Mouse (Mus musculus) lung, embryonic 14.5 days (tissue): ENCODE data around the gene Krt27. TPM values are rescaled to one million over a fixed set of nuclear protein-coding genes. Genes with fewer than 3 reads are reported as not detected.

Experiments
- ATAC-seq: fragments of 200-750 bp; cut with Nextera tagmentation; 2 replicates; pipeline ENCODE4 v1.8.0; 2017; ENCODE audit warnings: mild to moderate bottlenecking, moderate TSS enrichment, moderate library complexity; ENCODE audit not compliant: insufficient read depth
- DNase-seq: peaks from one replicate; pipeline ENCODE4 v3.0.0-alpha.2; 2015
- H3K27ac ChIP-seq: fragments of 300-500 bp; sonication (generic); 2 replicates; pipeline ENCODE4 v1.5.1; 2014; ENCODE audit warnings: low read depth, mild to moderate bottlenecking, moderate library complexity
- H3K27me3 ChIP-seq: fragments of 300-500 bp; sonication (generic); 2 replicates; pipeline ENCODE4 v1.6.1; 2014; ENCODE audit warnings: low read length, control low read depth; ENCODE audit not compliant: insufficient read depth
- H3K36me3 ChIP-seq: fragments of 300-500 bp; sonication (generic); 2 replicates; pipeline ENCODE4 v1.6.1; 2014; ENCODE audit warnings: control low read depth; ENCODE audit not compliant: insufficient read depth
- H3K4me1 ChIP-seq: fragments of 300-500 bp; sonication (generic); 2 replicates; pipeline ENCODE4 v1.6.1; 2014; ENCODE audit warnings: antibody characterized with exemption, control low read depth; ENCODE audit not compliant: insufficient read depth
- H3K4me2 ChIP-seq: fragments of 300-500 bp; sonication (generic); 2 replicates; pipeline ENCODE4 v1.6.1; 2014; ENCODE audit warnings: mild to moderate bottlenecking
- H3K4me3 ChIP-seq: fragments of 300-500 bp; sonication (generic); 2 replicates; pipeline ENCODE4 v1.5.1; 2014; ENCODE audit warnings: low read depth, low read length
- H3K9ac ChIP-seq: fragments of 300-500 bp; sonication (generic); 2 replicates; pipeline ENCODE4 v1.6.1; 2014
- H3K9me3 ChIP-seq: fragments of 300-500 bp; sonication (generic); 2 replicates; pipeline ENCODE4 v1.6.1; 2016; ENCODE audit warnings: low read depth, low read length, control low read depth
- CTCF ChIP-seq: IDR thresholded peaks from 2 replicates; pipeline ENCODE4 v1.5.1; 2016; ENCODE audit warnings: antibody characterized with exemption, low read depth
- WGBS: fragments of 180-500 bp; shearing (Covaris S2); extraction: QIAGEN DNeasy Blood & Tissue Kit; methylation state at CpG from one replicate; pipeline ENCODE4 v1.1.7; 2014; 5-methylcytosine and 5-hydroxymethylcytosine counted together
- polyA plus RNA-seq: library from polyadenylated mRNA; unstranded; fragments of >200 nt; fragmentation: Nextera tagmentation; extraction: Ambion mirVana; gene quantifications from 2 replicates; pipeline ENCODE4 v1.2.1, GENCODE M21; 2014

The Krt27 gene
- polyA plus RNA-seq, 1 experiment from 2014 or later = not detected

DNA sequence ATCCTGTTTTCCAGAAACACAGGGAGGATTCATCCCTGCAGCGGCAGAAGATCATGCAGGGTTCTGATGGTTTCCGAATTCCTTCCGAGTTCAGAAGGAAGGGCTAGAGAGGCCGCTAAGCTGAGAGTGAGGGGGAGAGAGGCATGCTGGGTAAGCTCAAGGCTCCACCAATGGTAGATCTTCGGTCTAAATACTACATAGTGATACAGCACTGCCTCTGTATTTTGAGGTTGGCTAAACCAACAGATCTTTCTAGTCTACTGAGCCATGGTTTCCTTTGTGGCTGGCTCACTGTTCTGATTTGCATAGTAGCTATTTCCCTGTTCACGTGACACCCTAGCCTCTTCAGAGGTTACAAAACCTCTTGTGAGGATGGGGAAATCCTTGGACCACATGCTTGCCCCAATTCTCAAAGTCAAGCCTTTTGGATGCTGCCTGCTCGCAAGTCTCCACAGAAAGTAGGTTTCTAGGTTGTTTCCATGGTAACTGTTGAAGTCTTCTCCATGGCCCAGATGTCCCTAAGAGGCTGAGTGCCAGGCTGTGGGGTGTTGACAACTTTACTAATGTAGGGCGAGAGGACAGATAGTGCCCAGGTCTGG is 19.0 kb upstream of the Krt27 start:
- H3K4me3 ChIP-seq = no peak overlapping the region
- WGBS = 84% methylated on average over 8 of the region's 8 CpGs
- H3K4me1 ChIP-seq = no peaks in the 10 kb centered on the region
- H3K4me2 ChIP-seq = no peak overlapping the region
- DNase-seq (no peak), ATAC-seq (no peak)
- no peaks in the 10 kb centered on the region for H3K9me3 ChIP-seq
- no peaks in the 10 kb centered on the region for H3K27me3 ChIP-seq
- H3K36me3 ChIP-seq = no peaks in the 10 kb centered on the region
- no peak overlapping the region for H3K27ac ChIP-seq
- no peak for TF ChIP-seq CTCF
- no peak overlapping the region for H3K9ac ChIP-seq

DNA sequence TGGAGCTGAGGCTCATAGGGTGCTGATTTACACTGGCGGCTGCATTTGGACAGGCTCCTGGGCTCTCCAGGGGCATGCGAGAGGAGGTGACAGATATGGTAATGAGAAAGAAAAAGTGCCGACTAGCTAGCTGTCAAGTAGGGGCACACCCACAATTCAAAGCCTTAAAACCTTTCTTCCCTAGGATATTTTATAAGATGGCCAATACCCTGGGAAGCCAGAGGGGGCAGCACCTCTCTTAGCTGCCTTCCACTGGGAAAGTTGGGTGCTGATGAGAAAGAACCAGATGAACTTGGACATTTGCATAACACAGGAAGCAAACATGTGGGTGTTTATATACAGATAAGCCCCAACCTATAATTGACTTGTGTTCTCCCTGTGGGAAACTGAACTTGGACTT is 18.3 kb upstream of the Krt27 start:
- Histone ChIP-seq H3K4me3 (no peak overlapping the region), H3K27ac (no peak overlapping the region), H3K9me3 (no peaks in the 10 kb centered on the region), H3K4me2 (no peak overlapping the region), H3K4me1 (no peaks in the 10 kb centered on the region), H3K27me3 (no peaks in the 10 kb centered on the region), H3K9ac (no peak overlapping the region), H3K36me3 (no peaks in the 10 kb centered on the region)
- ATAC-seq = no peak
- peak; percentile 44 for DNase-seq
- 4% methylated on average over 3 of the region's 3 CpGs for WGBS
- peak; percentile 63 for TF ChIP-seq CTCF

DNA sequence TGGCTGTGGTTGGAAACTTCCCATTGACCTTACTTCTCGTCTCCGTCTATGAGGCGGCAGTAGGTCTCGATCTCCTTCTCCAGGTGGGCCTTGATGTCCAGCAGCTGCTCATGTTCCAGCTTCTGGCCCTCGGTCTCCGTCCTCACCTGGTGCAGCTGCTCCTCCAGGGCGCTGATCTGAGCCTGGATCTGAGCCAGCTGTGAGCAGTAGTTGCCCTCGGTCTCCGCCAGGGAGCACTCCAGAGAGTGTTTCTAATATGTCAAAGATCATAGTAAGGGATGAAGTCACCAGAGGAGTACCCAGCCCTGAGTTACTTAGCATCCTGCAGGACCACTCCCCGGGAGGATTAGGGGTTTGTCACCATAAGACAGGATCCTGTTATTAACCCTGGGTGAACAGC is 15.9 kb upstream of the Krt27 start:
- Histone ChIP-seq H3K9ac (no peak overlapping the region), H3K27me3 (no peaks in the 10 kb centered on the region), H3K36me3 (no peaks in the 10 kb centered on the region), H3K4me1 (no peaks in the 10 kb centered on the region), H3K27ac (no peak overlapping the region), H3K9me3 (no peaks in the 10 kb centered on the region), H3K4me2 (no peak overlapping the region), H3K4me3 (no peak overlapping the region)
- no peak; the same call in 1 of the 2 replicates for TF ChIP-seq CTCF
- ATAC-seq (no peak), DNase-seq (peak; percentile 17)
- 28% methylated on average over 10 of the region's 10 CpGs for WGBS

DNA sequence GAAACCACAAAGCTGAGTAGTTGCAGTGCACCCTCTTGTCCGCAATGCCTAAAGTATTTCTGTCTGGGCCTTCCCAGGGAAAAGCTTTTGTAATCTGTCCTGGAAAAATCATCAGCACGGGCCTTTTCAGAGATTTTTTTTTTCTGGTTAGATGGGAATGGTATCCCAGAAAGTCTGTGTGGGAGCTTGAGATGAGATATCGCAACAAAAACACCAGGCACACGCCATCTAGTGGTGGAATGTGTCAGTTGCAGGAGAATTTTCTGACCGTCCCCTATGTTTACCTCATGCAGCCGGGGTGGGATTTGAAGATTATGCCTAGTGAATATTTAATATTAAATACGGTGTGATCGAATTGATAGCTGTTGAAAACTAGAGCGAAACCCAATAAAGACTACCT is 13.5 kb upstream of the Krt27 start:
- Histone ChIP-seq H3K9ac (no peak overlapping the region), H3K4me1 (no peaks in the 10 kb centered on the region), H3K27me3 (no peaks in the 10 kb centered on the region), H3K27ac (no peak overlapping the region), H3K4me3 (no peak overlapping the region), H3K9me3 (no peaks in the 10 kb centered on the region), H3K4me2 (no peak overlapping the region), H3K36me3 (no peaks in the 10 kb centered on the region)
- DNase-seq (peak; percentile 81), ATAC-seq (no peak)
- 16% methylated on average over 9 of the region's 9 CpGs for WGBS
- TF ChIP-seq CTCF = peak; percentile 71

DNA sequence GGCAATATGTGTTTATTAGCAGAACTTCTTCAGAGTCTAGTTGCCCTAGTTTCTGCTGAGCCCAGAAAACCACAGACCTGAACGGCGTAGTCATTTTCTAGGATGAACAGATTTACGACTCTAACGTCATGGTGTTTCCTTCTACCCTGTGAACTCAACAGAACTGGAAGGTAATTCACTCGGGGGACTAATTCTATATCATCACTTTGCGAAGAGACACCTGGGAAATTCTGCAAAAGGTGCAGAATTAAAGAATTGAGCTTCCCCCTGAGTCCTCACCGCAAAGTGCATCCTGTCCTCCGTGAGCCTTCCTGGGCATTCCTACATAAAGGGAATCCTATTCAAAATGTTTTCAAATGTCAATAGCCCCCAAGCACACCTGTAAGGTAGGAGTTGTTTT is 10.5 kb upstream of the Krt27 start:
- Histone ChIP-seq H3K4me3 (no peak overlapping the region), H3K9me3 (no peaks in the 10 kb centered on the region), H3K4me1 (no peaks in the 10 kb centered on the region), H3K36me3 (no peaks in the 10 kb centered on the region), H3K27ac (no peak overlapping the region), H3K27me3 (no peaks in the 10 kb centered on the region), H3K4me2 (no peak overlapping the region), H3K9ac (no peak overlapping the region)
- 82% methylated on average over 8 of the region's 8 CpGs for WGBS
- ATAC-seq (no peak), DNase-seq (no peak)
- TF ChIP-seq CTCF = no peak

DNA sequence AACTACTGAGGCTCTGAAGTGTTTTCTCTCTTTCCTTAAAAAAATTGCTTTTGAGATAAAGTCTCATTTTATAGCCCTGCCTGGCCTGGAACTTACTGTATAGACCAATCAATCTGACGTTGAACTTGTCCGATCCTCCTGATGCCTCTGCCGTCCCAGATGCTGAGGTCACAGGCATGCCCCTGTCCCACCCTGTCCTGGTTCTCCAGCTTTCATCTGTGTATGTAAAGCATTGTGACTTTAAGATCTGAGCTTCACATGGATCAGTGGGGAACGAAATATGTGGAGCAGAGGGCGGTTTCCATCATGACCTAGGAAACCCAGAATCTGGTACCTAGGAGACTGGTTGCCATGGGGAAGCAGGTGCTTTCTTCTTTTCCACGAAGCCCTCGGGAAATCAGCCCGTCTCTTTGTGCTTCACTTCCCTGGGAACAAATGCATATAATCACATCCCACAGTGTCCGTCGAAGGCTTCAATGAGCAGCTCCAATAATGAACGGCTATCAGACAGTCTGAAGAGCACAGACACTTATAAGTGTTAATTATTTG is 11.5 kb downstream of the Krt27 start:
- Histone ChIP-seq H3K27ac (no peak overlapping the region), H3K9ac (no peak overlapping the region), H3K4me1 (no peaks in the 10 kb centered on the region), H3K9me3 (no peaks in the 10 kb centered on the region), H3K27me3 (no peaks in the 10 kb centered on the region), H3K4me3 (no peak overlapping the region), H3K36me3 (no peaks in the 10 kb centered on the region), H3K4me2 (no peak overlapping the region)
- no peak for TF ChIP-seq CTCF
- WGBS = 74% methylated on average over 11 of the region's 11 CpGs
- ATAC-seq = no peak
- no peak for DNase-seq

DNA sequence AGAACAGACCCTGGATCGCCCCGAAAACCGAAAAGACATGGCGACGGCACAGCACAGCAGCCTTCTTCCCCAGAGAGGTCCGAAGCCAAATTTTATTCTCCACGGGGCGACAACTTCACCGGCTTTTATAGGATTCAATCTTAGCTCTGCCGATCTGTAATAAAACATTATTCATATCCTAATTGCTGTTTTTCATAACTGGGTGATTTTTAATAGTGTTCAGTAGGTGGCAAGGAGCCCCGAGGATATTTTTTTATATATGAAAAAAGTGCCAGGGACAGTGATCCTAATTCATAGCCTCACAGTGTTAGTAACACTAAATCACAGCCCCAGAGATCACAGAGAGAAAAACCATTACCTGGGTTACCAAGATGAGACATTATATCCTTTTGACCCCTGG is 13.0 kb downstream of the Krt27 start, which contains the start of gene Krt26:
Krt26 (minus strand) TSS at position 101 of the 400 bp plus-strand sequence.
- Histone ChIP-seq H3K27me3 (no peaks in the 10 kb centered on the region), H3K4me2 (no peak within 1 kb of the TSS), H3K9me3 (no peaks in the 10 kb centered on the region), H3K4me1 (no peaks in the 10 kb centered on the region), H3K4me3 (no peak within 1 kb of the TSS), H3K27ac (no peak within 1 kb of the TSS), H3K36me3 (no peaks in the 10 kb centered on the region), H3K9ac (no peak within 1 kb of the TSS)
- no peak for ATAC-seq
- DNase-seq = no peak
- TF ChIP-seq CTCF = no peak
- 91% methylated on average over 11 of the region's 11 CpGs for WGBS
